Mouse (Mus musculus) heart, embryonic 16.5 days (tissue): ENCODE results near the gene Slc11a1. TPM values are rescaled to one million over a fixed set of nuclear protein-coding genes. Genes with fewer than 3 reads are reported as not detected.
A peak's percentile ranks its signal among the peaks of the same experiment; 100 is the strongest.

Experiments
- ATAC-seq: fragments of 200-750 bp; cut with Nextera tagmentation; replicated peaks from 2 replicates; pipeline ENCODE4 v1.8.0; 2017; ENCODE audit warnings: moderate number of reproducible peaks; ENCODE audit not compliant: insufficient read depth, low FRiP score; ENCODE audit errors: extremely low read depth
- H3K27ac ChIP-seq: fragments of 300-500 bp; sonication (generic); 2 replicates; pipeline ENCODE4 v1.5.1; 2014; ENCODE audit warnings: mild to moderate bottlenecking, low read length, control low read depth, moderate library complexity
- H3K27me3 ChIP-seq: fragments of 300-500 bp; sonication (generic); 2 replicates; pipeline ENCODE4 v1.6.1; 2014; ENCODE audit warnings: low read length, mixed read lengths; ENCODE audit not compliant: control insufficient read depth, insufficient read depth
- H3K36me3 ChIP-seq: fragments of 300-500 bp; sonication (generic); 2 replicates; pipeline ENCODE4 v1.6.1; 2014; ENCODE audit not compliant: control insufficient read depth, insufficient read depth
- H3K4me1 ChIP-seq: fragments of 300-500 bp; sonication (generic); 2 replicates; pipeline ENCODE4 v1.6.1; 2014; ENCODE audit warnings: low read length, mixed read lengths; ENCODE audit not compliant: control insufficient read depth, insufficient read depth
- H3K4me2 ChIP-seq: fragments of 300-500 bp; sonication (generic); 2 replicates; pipeline ENCODE4 v1.6.1; 2014; ENCODE audit warnings: low read depth, mild to moderate bottlenecking, control low read depth, low read length
- H3K4me3 ChIP-seq: fragments of 300-500 bp; sonication (generic); 2 replicates; pipeline ENCODE4 v1.5.1; 2014; ENCODE audit warnings: mild to moderate bottlenecking, control low read depth, low read length
- H3K9ac ChIP-seq: fragments of 300-500 bp; sonication (generic); 2 replicates; pipeline ENCODE4 v1.6.1; 2014; ENCODE audit warnings: low read length, control low read depth
- H3K9me3 ChIP-seq: fragments of 300-500 bp; sonication (generic); replicated peaks from 2 replicates; pipeline ENCODE4 v1.6.1; 2016; ENCODE audit warnings: low read length; ENCODE audit not compliant: control insufficient read depth
- WGBS: fragments of 180-500 bp; shearing (Covaris S2); extraction: QIAGEN DNeasy Blood & Tissue Kit; methylation state at CpG from one replicate; pipeline ENCODE4 v1.1.7; 2014; 5-methylcytosine and 5-hydroxymethylcytosine counted together
- polyA plus RNA-seq: library from polyadenylated mRNA; unstranded; fragments of >200 nt; fragmentation: Nextera tagmentation; extraction: Ambion mirVana; gene quantifications from 2 replicates; pipeline ENCODE4 v1.2.1, GENCODE M21; 2015

The Slc11a1 gene
- polyA plus RNA-seq, 1 experiment from 2014 or later, result 4.3 TPM

GRCm38 (mm10) chr1:74381588-74382021 is 6.6 kb downstream of the Slc11a1 start:
- no peaks in the 10 kb centered on the region for H3K36me3 ChIP-seq
- H3K4me1 ChIP-seq, result no peaks in the 10 kb centered on the region
- 91% methylated on average over 10 of the region's 10 CpGs for WGBS
- ATAC-seq, result no peak
- H3K4me2 ChIP-seq, result no peak overlapping the region
- no peak overlapping the region for H3K4me3 ChIP-seq
- no peaks in the 10 kb centered on the region for H3K27me3 ChIP-seq
- H3K9ac ChIP-seq, result no peak overlapping the region
- no peaks in the 10 kb centered on the region for H3K9me3 ChIP-seq
- H3K27ac ChIP-seq, result no peak overlapping the region

GRCm38 (mm10) chr1:74383385-74383784 is 8.4 kb downstream of the Slc11a1 start:
- WGBS, result 82% methylated on average over 13 of the region's 13 CpGs
- ATAC-seq, result no peak
- H3K4me2 ChIP-seq, result no peak overlapping the region
- no peak overlapping the region for H3K27ac ChIP-seq
- H3K9me3 ChIP-seq, result no peaks in the 10 kb centered on the region
- H3K27me3 ChIP-seq, result no peaks in the 10 kb centered on the region
- no peak overlapping the region for H3K4me3 ChIP-seq
- no peaks in the 10 kb centered on the region for H3K36me3 ChIP-seq
- peaks cover 8% of the 10 kb centered on the region; the same call in 1 of the 2 replicates for H3K4me1 ChIP-seq
- no peak overlapping the region for H3K9ac ChIP-seq

GRCm38 (mm10) chr1:74384525-74384924 is 9.5 kb downstream of the Slc11a1 start:
- no peak for ATAC-seq
- no peak overlapping the region for H3K4me2 ChIP-seq
- H3K9ac ChIP-seq, result no peak overlapping the region
- H3K4me1 ChIP-seq, result peaks cover 11% of the 10 kb centered on the region
- H3K27me3 ChIP-seq, result no peaks in the 10 kb centered on the region
- no peak overlapping the region for H3K4me3 ChIP-seq
- no peaks in the 10 kb centered on the region for H3K9me3 ChIP-seq
- 75% methylated on average over 8 of the region's 8 CpGs for WGBS
- H3K36me3 ChIP-seq, result no peaks in the 10 kb centered on the region
- no peak overlapping the region for H3K27ac ChIP-seq

GRCm38 (mm10) chr1:74385064-74385463 is 10.1 kb downstream of the Slc11a1 start:
- H3K9ac ChIP-seq, result no peak overlapping the region
- no peak overlapping the region for H3K4me3 ChIP-seq
- ATAC-seq, result no peak
- no peak overlapping the region for H3K27ac ChIP-seq
- H3K4me1 ChIP-seq, result peaks cover 16% of the 10 kb centered on the region
- H3K27me3 ChIP-seq, result no peaks in the 10 kb centered on the region
- no peaks in the 10 kb centered on the region for H3K36me3 ChIP-seq
- H3K9me3 ChIP-seq, result no peaks in the 10 kb centered on the region
- 91% methylated on average over 10 of the region's 10 CpGs for WGBS
- no peak overlapping the region for H3K4me2 ChIP-seq

- H3K4me3 ChIP-seq, result no peak overlapping the region
- no peak overlapping the region for H3K4me2 ChIP-seq
- no peak for ATAC-seq
Observed at GRCm38 (mm10) chr1:74385531-74385930, 10.5 kb downstream of the Slc11a1 start.

GRCm38 (mm10) chr1:74386363-74386713 is 11.3 kb downstream of the Slc11a1 start:
- WGBS, result 61% methylated on average over 7 of the region's 10 CpGs
- peaks cover 25% of the 10 kb centered on the region for H3K4me1 ChIP-seq
- ATAC-seq, result no peak
- H3K9ac ChIP-seq, result peak overlapping the region; percentile 86
- H3K4me2 ChIP-seq, result peak overlapping the region; percentile 68
- H3K9me3 ChIP-seq, result no peaks in the 10 kb centered on the region
- H3K27ac ChIP-seq, result peak overlapping the region; percentile 98
- H3K4me3 ChIP-seq, result peak overlapping the region; percentile 66
- no peaks in the 10 kb centered on the region for H3K36me3 ChIP-seq
- H3K27me3 ChIP-seq, result no peaks in the 10 kb centered on the region

More at GRCm38 (mm10) chr1:74385531-74385930, 10.5 kb downstream of the Slc11a1 start:
- H3K36me3 ChIP-seq, result no peaks in the 10 kb centered on the region
- no peaks in the 10 kb centered on the region for H3K9me3 ChIP-seq
- peaks cover 20% of the 10 kb centered on the region for H3K4me1 ChIP-seq
- H3K9ac ChIP-seq, result no peak overlapping the region
- no peaks in the 10 kb centered on the region for H3K27me3 ChIP-seq
- 79% methylated on average over 8 of the region's 8 CpGs for WGBS
- H3K27ac ChIP-seq, result no peak overlapping the region

GRCm38 (mm10) chr1:74386714-74387385 is 11.9 kb downstream of the Slc11a1 start:
- peak; percentile 76 for ATAC-seq
- peaks cover 25% of the 10 kb centered on the region for H3K4me1 ChIP-seq
- peak overlapping the region; percentile 98 for H3K27ac ChIP-seq
- H3K4me3 ChIP-seq, result peak overlapping the region; percentile 66
- WGBS, result under 1% methylated on average over 26 of the region's 26 CpGs
- peak overlapping the region; percentile 86 for H3K9ac ChIP-seq
- H3K4me2 ChIP-seq, result peak overlapping the region; percentile 68
- H3K9me3 ChIP-seq, result no peaks in the 10 kb centered on the region
- H3K27me3 ChIP-seq, result no peaks in the 10 kb centered on the region
- no peaks in the 10 kb centered on the region for H3K36me3 ChIP-seq

GRCm38 (mm10) chr1:74387386-74387988 is 12.5 kb downstream of the Slc11a1 start:
- H3K27me3 ChIP-seq, result no peaks in the 10 kb centered on the region
- peaks cover 25% of the 10 kb centered on the region for H3K4me1 ChIP-seq
- peak overlapping the region; percentile 68 for H3K4me2 ChIP-seq
- peak overlapping the region; percentile 66 for H3K4me3 ChIP-seq
- peak overlapping the region; percentile 86 for H3K9ac ChIP-seq
- no peaks in the 10 kb centered on the region for H3K9me3 ChIP-seq
- no peaks in the 10 kb centered on the region for H3K36me3 ChIP-seq
- ATAC-seq, result no peak
- WGBS, result 55% methylated on average over 15 of the region's 15 CpGs
- H3K27ac ChIP-seq, result peak overlapping the region; percentile 98

GRCm38 (mm10) chr1:74388398-74388920 is 13.5 kb downstream of the Slc11a1 start:
- no peaks in the 10 kb centered on the region; the same call in 1 of the 2 replicates for H3K36me3 ChIP-seq
- WGBS, result 74% methylated on average over 7 of the region's 7 CpGs
- no peak overlapping the region for H3K4me3 ChIP-seq
- H3K9ac ChIP-seq, result no peak overlapping the region
- ATAC-seq, result no peak
- H3K27me3 ChIP-seq, result no peaks in the 10 kb centered on the region
- no peak overlapping the region for H3K27ac ChIP-seq
- no peaks in the 10 kb centered on the region for H3K9me3 ChIP-seq
- H3K4me2 ChIP-seq, result no peak overlapping the region
- peaks cover 32% of the 10 kb centered on the region for H3K4me1 ChIP-seq
